Mouse (Mus musculus) intestine, embryonic 15.5 days (tissue): Measurements from ENCODE around the gene Fancd2os. TPM values are rescaled to one million over a fixed set of nuclear protein-coding genes. Genes with fewer than 3 reads are reported as not detected.

Experiments used
- ATAC-seq: fragments of 200-750 bp; cut with Nextera tagmentation; 2 replicates; pipeline ENCODE4 v1.8.0; 2017; ENCODE audit warnings: moderate TSS enrichment, moderate library complexity
- H3K27ac ChIP-seq: fragments of 300-500 bp; sonication (generic); 2 replicates; pipeline ENCODE4 v1.5.1; 2015; ENCODE audit warnings: mild to moderate bottlenecking, inconsistent platforms
- H3K27me3 ChIP-seq: fragments of 300-500 bp; sonication (generic); replicated peaks from 2 replicates; pipeline ENCODE4 v1.6.1; 2015; ENCODE audit warnings: inconsistent platforms
- H3K36me3 ChIP-seq: fragments of 300-500 bp; sonication (generic); 2 replicates; pipeline ENCODE4 v1.6.1; 2015; ENCODE audit warnings: inconsistent platforms
- H3K4me1 ChIP-seq: fragments of 300-500 bp; sonication (generic); replicated peaks from 2 replicates; pipeline ENCODE4 v1.6.1; 2015; ENCODE audit warnings: inconsistent platforms
- H3K4me2 ChIP-seq: fragments of 300-500 bp; sonication (generic); replicated peaks from 2 replicates; pipeline ENCODE4 v1.6.1; 2015; ENCODE audit warnings: mild to moderate bottlenecking, inconsistent platforms
- H3K4me3 ChIP-seq: fragments of 300-500 bp; sonication (generic); replicated peaks from 2 replicates; pipeline ENCODE4 v1.5.1; 2015; ENCODE audit warnings: inconsistent platforms
- H3K9ac ChIP-seq: fragments of 300-500 bp; sonication (generic); 2 replicates; pipeline ENCODE4 v1.6.1; 2015; ENCODE audit warnings: inconsistent platforms
- H3K9me3 ChIP-seq: fragments of 300-500 bp; sonication (generic); 2 replicates; pipeline ENCODE4 v1.6.1; 2016; ENCODE audit warnings: inconsistent platforms
- WGBS: fragments of 180-500 bp; shearing (Covaris S2); methylation state at CpG from one replicate; pipeline ENCODE4 v1.1.7; 2015; 5-methylcytosine and 5-hydroxymethylcytosine counted together
- polyA plus RNA-seq: library from polyadenylated mRNA; unstranded; fragments of >200 nt; fragmentation: Nextera tagmentation; extraction: Ambion mirVana; gene quantifications from 2 replicates; pipeline ENCODE4 v1.2.1, GENCODE M21; 2015

Fancd2os gene
- polyA plus RNA-seq, 1 experiment from 2014 or later: not detected

GRCm38 (mm10) chr6:113624989-113625770, 24.7 kb upstream of the Fancd2os start:
- Histone ChIP-seq H3K9ac (peak overlapping the region; percentile 82), H3K27ac (no peak overlapping the region), H3K4me3 (peak overlapping the region; percentile 78), H3K36me3 (peaks cover 12% of the 10 kb centered on the region), H3K9me3 (no peaks in the 10 kb centered on the region), H3K4me1 (peaks cover 5% of the 10 kb centered on the region; the same call in 1 of the 2 replicates), H3K27me3 (no peaks in the 10 kb centered on the region), H3K4me2 (peak overlapping the region; percentile 83)
- 35% methylated on average over 5 of the region's 5 CpGs for WGBS
- no peak for ATAC-seq

GRCm38 (mm10) chr6:113623941-113624751, 23.6 kb upstream of the Fancd2os start, which contains the start of gene Vhl:
Vhl (plus strand) TSS chr6:113623959.
- Histone ChIP-seq H3K4me1 (peaks cover 5% of the 10 kb centered on the region; the same call in 1 of the 2 replicates), H3K9ac (peak within 1 kb of the TSS; percentile 82), H3K4me3 (peak within 1 kb of the TSS; percentile 78), H3K27me3 (no peaks in the 10 kb centered on the region), H3K36me3 (peaks cover 9% of the 10 kb centered on the region), H3K4me2 (peak within 1 kb of the TSS; percentile 83), H3K27ac (peak within 1 kb of the TSS; percentile 92), H3K9me3 (no peaks in the 10 kb centered on the region)
- peak; percentile 94 for ATAC-seq
- WGBS: 1% methylated on average over 68 of the region's 76 CpGs

- Histone ChIP-seq H3K36me3 (peaks cover 6% of the 10 kb centered on the region; the same call in 1 of the 2 replicates), H3K9ac (peak overlapping the region; percentile 82; the same call in 1 of the 2 replicates), H3K27me3 (no peaks in the 10 kb centered on the region), H3K27ac (peak overlapping the region; percentile 92; the same call in 1 of the 2 replicates), H3K4me1 (peaks cover 5% of the 10 kb centered on the region; the same call in 1 of the 2 replicates), H3K4me2 (peak overlapping the region; percentile 83), H3K9me3 (no peaks in the 10 kb centered on the region), H3K4me3 (peak overlapping the region; percentile 78)
- ATAC-seq: no peak
- WGBS: 67% methylated on average over 5 of the region's 5 CpGs
These were observed 22.9 kb upstream of the Fancd2os start for GRCm38 (mm10) chr6:113623386-113623785.

GRCm38 (mm10) chr6:113615489-113615888, 15.0 kb upstream of the Fancd2os start:
- Histone ChIP-seq H3K4me3 (no peak overlapping the region), H3K36me3 (peaks cover 40% of the 10 kb centered on the region), H3K4me1 (no peaks in the 10 kb centered on the region), H3K27ac (no peak overlapping the region), H3K27me3 (no peaks in the 10 kb centered on the region), H3K9me3 (no peaks in the 10 kb centered on the region), H3K4me2 (no peak overlapping the region), H3K9ac (no peak overlapping the region)
- ATAC-seq: no peak
- 90% methylated on average over 4 of the region's 4 CpGs for WGBS

GRCm38 (mm10) chr6:113614997-113615396, 14.5 kb upstream of the Fancd2os start:
- Histone ChIP-seq H3K27me3 (no peaks in the 10 kb centered on the region), H3K36me3 (peaks cover 40% of the 10 kb centered on the region), H3K4me2 (no peak overlapping the region), H3K27ac (no peak overlapping the region), H3K9me3 (no peaks in the 10 kb centered on the region), H3K4me1 (no peaks in the 10 kb centered on the region), H3K9ac (no peak overlapping the region), H3K4me3 (no peak overlapping the region)
- no peak for ATAC-seq
- WGBS: 92% methylated on average over 8 of the region's 8 CpGs

GRCm38 (mm10) chr6:113614152-113614551, 13.6 kb upstream of the Fancd2os start:
- Histone ChIP-seq H3K4me1 (no peaks in the 10 kb centered on the region), H3K27me3 (no peaks in the 10 kb centered on the region), H3K4me3 (no peak overlapping the region), H3K27ac (no peak overlapping the region), H3K9ac (no peak overlapping the region), H3K36me3 (peaks cover 40% of the 10 kb centered on the region), H3K9me3 (no peaks in the 10 kb centered on the region), H3K4me2 (no peak overlapping the region)
- ATAC-seq: no peak
- 94% methylated on average over 7 of the region's 7 CpGs for WGBS

GRCm38 (mm10) chr6:113612258-113612969, 11.9 kb upstream of the Fancd2os start:
- no peak for ATAC-seq
- peaks cover 33% of the 10 kb centered on the region for H3K36me3 ChIP-seq
- H3K9me3 ChIP-seq: no peaks in the 10 kb centered on the region
- H3K27me3 ChIP-seq: no peaks in the 10 kb centered on the region
- no peak overlapping the region for H3K9ac ChIP-seq
- no peak overlapping the region for H3K4me2 ChIP-seq
- no peak overlapping the region for H3K4me3 ChIP-seq
- H3K27ac ChIP-seq: no peak overlapping the region
- no peaks in the 10 kb centered on the region for H3K4me1 ChIP-seq
- WGBS: 87% methylated on average over 8 of the region's 8 CpGs

- Histone ChIP-seq H3K27ac (no peak overlapping the region), H3K27me3 (no peaks in the 10 kb centered on the region), H3K9ac (no peak overlapping the region), H3K9me3 (no peaks in the 10 kb centered on the region), H3K4me1 (peaks cover 10% of the 10 kb centered on the region), H3K4me3 (no peak overlapping the region), H3K36me3 (peaks cover 8% of the 10 kb centered on the region), H3K4me2 (no peak overlapping the region)
- WGBS: 72% methylated on average over 7 of the region's 7 CpGs
- ATAC-seq: no peak
These were observed 8.8 kb upstream of the Fancd2os start for GRCm38 (mm10) chr6:113609293-113609692.

- 50% methylated on average over 6 of the region's 6 CpGs for WGBS
- Histone ChIP-seq H3K27ac (no peak overlapping the region), H3K9ac (no peak overlapping the region), H3K9me3 (no peaks in the 10 kb centered on the region), H3K4me3 (no peak overlapping the region), H3K36me3 (peaks cover 5% of the 10 kb centered on the region; the same call in 1 of the 2 replicates), H3K27me3 (no peaks in the 10 kb centered on the region), H3K4me1 (peaks cover 10% of the 10 kb centered on the region), H3K4me2 (no peak overlapping the region)
- ATAC-seq: peak; percentile 11; the same call in 1 of the 2 replicates
These were observed 8.4 kb upstream of the Fancd2os start for GRCm38 (mm10) chr6:113608871-113609270.

- Histone ChIP-seq H3K4me2 (peak overlapping the region; percentile 76), H3K4me1 (peaks cover 12% of the 10 kb centered on the region), H3K9ac (peak overlapping the region; percentile 87), H3K9me3 (no peaks in the 10 kb centered on the region), H3K27me3 (no peaks in the 10 kb centered on the region), H3K4me3 (peak overlapping the region; percentile 96), H3K36me3 (no peaks in the 10 kb centered on the region), H3K27ac (peak overlapping the region; percentile 85; the same call in 1 of the 2 replicates)
- no peak for ATAC-seq
- WGBS: 3% methylated on average over 10 of the region's 10 CpGs
These were observed 4.7 kb upstream of the Fancd2os start for GRCm38 (mm10) chr6:113605224-113605545.

- peak within 1 kb of the TSS; percentile 76 for H3K4me2 ChIP-seq
These were observed 4.1 kb upstream of the Fancd2os start, which contains the start of gene Brk1 for GRCm38 (mm10) chr6:113604432-113605223. Brk1 (plus strand) TSS chr6:113604772.

More at GRCm38 (mm10) chr6:113604432-113605223, 4.1 kb upstream of the Fancd2os start, which contains the start of gene Brk1:
- H3K36me3 ChIP-seq: no peaks in the 10 kb centered on the region
- H3K27me3 ChIP-seq: no peaks in the 10 kb centered on the region
- under 1% methylated on average over 65 of the region's 65 CpGs for WGBS
- H3K9me3 ChIP-seq: no peaks in the 10 kb centered on the region
- peak within 1 kb of the TSS; percentile 87 for H3K9ac ChIP-seq
- peak within 1 kb of the TSS; percentile 96 for H3K4me3 ChIP-seq
- peaks cover 14% of the 10 kb centered on the region for H3K4me1 ChIP-seq
- ATAC-seq: peak; percentile 96
- peak within 1 kb of the TSS; percentile 85 for H3K27ac ChIP-seq
